ENCODE assay signal across 8 mouse cellular contexts in the genomic region with DNA sequence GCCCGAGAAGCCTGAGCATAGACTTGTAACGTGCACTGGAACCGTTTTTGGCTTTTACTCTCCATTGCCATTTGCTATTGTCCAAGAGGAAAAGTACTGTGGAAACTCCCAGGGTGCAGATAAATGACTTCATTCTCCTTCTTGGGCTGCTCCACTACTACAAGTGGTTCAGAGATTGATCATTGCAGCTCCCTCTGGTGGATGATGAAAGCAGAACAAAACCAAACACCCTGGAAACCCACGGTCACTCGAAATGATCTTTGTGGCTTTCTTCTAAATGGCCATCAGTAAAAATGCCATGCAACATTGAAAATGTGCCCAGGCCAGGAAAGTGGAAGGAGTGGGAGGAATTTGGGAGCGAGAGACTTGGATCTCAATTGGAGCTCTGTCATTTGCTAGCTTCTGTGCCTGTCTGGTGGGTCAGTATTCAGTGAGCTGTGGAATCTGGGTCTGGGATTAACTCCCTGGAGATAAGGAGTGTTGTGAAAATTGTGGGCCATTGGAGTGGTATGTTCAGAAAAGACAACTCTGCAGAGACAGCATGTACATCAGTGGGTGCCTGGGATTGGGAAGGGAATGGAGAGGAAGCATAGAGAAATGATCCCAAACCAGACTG.
A peak's percentile ranks its signal among the peaks of the same experiment; 100 is the strongest.
DNase-seq lines count a peak whose midpoint lies in the region; ATAC-seq and TF ChIP-seq lines count a peak whose summit lies in the region.

No protein-coding gene starts in this region.

- no peak for TF ChIP-seq EP300 in CH12.LX (IDR thresholded peaks at IDR 0.05; ENCODE audit: low read length)

- H3K9me3 ChIP-seq in CH12.LX (replicated peaks; ENCODE audit: low read length) = no peaks in the 10 kb centered on the region
- no peaks in the 10 kb centered on the region for H3K9me3 ChIP-seq in embryonic facial prominence, embryonic 11.5 days (replicated peaks; ENCODE audit: control insufficient read depth, low read length)
- H3K9me3 ChIP-seq in heart, embryonic 13.5 days = no peaks in the 10 kb centered on the region
- H3K9me3 ChIP-seq in kidney, embryonic 14.5 days (ENCODE audit: control insufficient read depth, low read length) = no peaks in the 10 kb centered on the region
- H3K9me3 ChIP-seq in limb, embryonic 11.5 days (ENCODE audit: control insufficient read depth, low read length) = no peaks in the 10 kb centered on the region

- ATAC-seq in embryonic facial prominence, embryonic 11.5 days (replicated peaks; ENCODE audit: insufficient number of reproducible peaks, low FRiP score, low TSS enrichment, low read depth) = no peak; the same call in 1 of the 2 replicates
- ATAC-seq in heart, embryonic 13.5 days (ENCODE audit: extremely low read depth, insufficient number of reproducible peaks, low FRiP score, low TSS enrichment) = no peak
- ATAC-seq in kidney, embryonic 14.5 days (ENCODE audit: low FRiP score, low TSS enrichment) = peak; percentile 79
- no peak for ATAC-seq in limb, embryonic 11.5 days (ENCODE audit: insufficient number of reproducible peaks, low FRiP score, low TSS enrichment, low read depth)

- no peak overlapping the region for H3K27ac ChIP-seq in CH12.LX (ENCODE audit: insufficient read depth, low read depth)
- H3K27ac ChIP-seq in embryonic facial prominence, embryonic 11.5 days (replicated peaks; ENCODE audit: low read depth, low read length) = no peak overlapping the region
- no peak overlapping the region for H3K27ac ChIP-seq in heart, embryonic 13.5 days (replicated peaks)
- H3K27ac ChIP-seq in kidney, embryonic 14.5 days (ENCODE audit: low read depth, low read length) = no peak overlapping the region
- no peak overlapping the region for H3K27ac ChIP-seq in limb, embryonic 11.5 days (replicated peaks; ENCODE audit: low read depth, low read length)

- H3K36me3 ChIP-seq in CH12.LX (replicated peaks in 1 of 2; ENCODE audit: control insufficient read depth in 1 of 2, insufficient read depth in 1 of 2, low read length in 1 of 2) = no peaks in the 10 kb centered on the region
- no peaks in the 10 kb centered on the region for H3K36me3 ChIP-seq in embryonic facial prominence, embryonic 11.5 days (replicated peaks; ENCODE audit: control insufficient read depth, insufficient read depth, low read depth, low read length)
- no peaks in the 10 kb centered on the region for H3K36me3 ChIP-seq in heart, embryonic 13.5 days
- H3K36me3 ChIP-seq in kidney, embryonic 14.5 days (ENCODE audit: control insufficient read depth, insufficient read depth, low read length) = no peaks in the 10 kb centered on the region
- H3K36me3 ChIP-seq in limb, embryonic 11.5 days (ENCODE audit: control insufficient read depth, insufficient read depth, low read length) = no peaks in the 10 kb centered on the region

- no peak overlapping the region for H3K4me3 ChIP-seq in CH12.LX (replicated peaks in 1 of 3; ENCODE audit: low read depth in 2 of 3, low read length in 2 of 3, poor library complexity in 1 of 3)
- no peak overlapping the region for H3K4me3 ChIP-seq in embryonic facial prominence, embryonic 11.5 days (ENCODE audit: low read depth, low read length)
- no peak overlapping the region for H3K4me3 ChIP-seq in heart, embryonic 13.5 days
- no peak overlapping the region for H3K4me3 ChIP-seq in kidney, embryonic 14.5 days (ENCODE audit: low read length)
- no peak overlapping the region for H3K4me3 ChIP-seq in limb, embryonic 11.5 days (ENCODE audit: low read depth, low read length)

- in situ Hi-C loops in CH12.LX (cut with MboI; ENCODE audit: low pct_ligation_motif_present, low pct_unique_long_range_greater_than_20kb, low sequenced_read_pairs) = no loop called here

- WGBS in embryonic facial prominence, embryonic 11.5 days = 33% methylated on average over 6 of the region's 6 CpGs
- WGBS in heart, embryonic 13.5 days = 20% methylated on average over 6 of the region's 6 CpGs
- WGBS in kidney, embryonic 14.5 days = 37% methylated on average over 6 of the region's 6 CpGs
- WGBS in limb, embryonic 11.5 days = 47% methylated on average over 6 of the region's 6 CpGs

- H3K9ac ChIP-seq in CH12.LX (ENCODE audit: insufficient read depth, low read depth) = no peak overlapping the region
- no peak overlapping the region for H3K9ac ChIP-seq in embryonic facial prominence, embryonic 11.5 days (replicated peaks; ENCODE audit: low read length)
- H3K9ac ChIP-seq in heart, embryonic 13.5 days = peak overlapping the region; percentile 71
- H3K9ac ChIP-seq in kidney, embryonic 14.5 days (ENCODE audit: low read depth, low read length) = no peak overlapping the region
- H3K9ac ChIP-seq in limb, embryonic 11.5 days (ENCODE audit: low read length) = no peak overlapping the region

- H3K27me3 ChIP-seq in CH12.LX (replicated peaks) = no peaks in the 10 kb centered on the region
- H3K27me3 ChIP-seq in embryonic facial prominence, embryonic 11.5 days (ENCODE audit: control insufficient read depth, insufficient read depth, low read length) = no peaks in the 10 kb centered on the region
- no peaks in the 10 kb centered on the region for H3K27me3 ChIP-seq in heart, embryonic 13.5 days (replicated peaks)
- no peaks in the 10 kb centered on the region for H3K27me3 ChIP-seq in kidney, embryonic 14.5 days (ENCODE audit: control insufficient read depth, insufficient read depth, low read length)
- no peaks in the 10 kb centered on the region for H3K27me3 ChIP-seq in limb, embryonic 11.5 days (ENCODE audit: control insufficient read depth, insufficient read depth, low read length)

- TF ChIP-seq CTCF in CH12.LX (conservative IDR thresholded peaks at IDR 0.05 in 1 of 2, IDR thresholded peaks at IDR 0.05 in 1 of 2; ENCODE audit: low read depth in 2 of 2, low read length in 2 of 2) = peak; percentile 25 to 81; a peak in 3 of 4 replicates

- peak overlapping the region; percentile 59; the same call in 1 of the 2 replicates for H3K4me2 ChIP-seq in CH12.LX (ENCODE audit: insufficient read depth, low read depth, poor library complexity, severe bottlenecking)
- H3K4me2 ChIP-seq in embryonic facial prominence, embryonic 11.5 days (ENCODE audit: low read depth, low read length) = no peak overlapping the region
- H3K4me2 ChIP-seq in heart, embryonic 13.5 days = peak overlapping the region; percentile 51
- H3K4me2 ChIP-seq in kidney, embryonic 14.5 days (replicated peaks; ENCODE audit: low read depth, low read length) = no peak overlapping the region
- no peak overlapping the region for H3K4me2 ChIP-seq in limb, embryonic 11.5 days (ENCODE audit: low read depth, severe bottlenecking)

- DNase-seq in CH12.LX (ENCODE audit: extremely low read depth) = no peak
- peak; percentile 34 for DNase-seq in adrenal gland, adult 8-10 months
- DNase-seq in embryonic facial prominence, embryonic 11.5 days (ENCODE audit: low spot score) = peak; percentile 78
- DNase-seq in limb, embryonic 11.5 days (ENCODE audit: low spot score) = peak; percentile 59
- peak; percentile 30 for DNase-seq in neural tube, embryonic 10.5 days (ENCODE audit: extremely low spot score, low spot score)
- peak; percentile 34 for DNase-seq in yolk sac, embryonic 10.5 days (ENCODE audit: low spot score)

- TF ChIP-seq POLR2A in CH12.LX (IDR thresholded peaks at IDR 0.05; ENCODE audit: low read depth, low read length) = no peak

- TF ChIP-seq RAD21 in CH12.LX (IDR thresholded peaks at IDR 0.05; ENCODE audit: low read depth, low read length) = peak; percentile 58

- no peaks in the 10 kb centered on the region for H3K79me2 ChIP-seq in CH12.LX (replicated peaks; ENCODE audit: control insufficient read depth, extremely low read depth, insufficient read depth, poor library complexity, severe bottlenecking)

- peaks cover 2 to 27% of the 10 kb centered on the region in 2 experiments; a peak in 3 of 4 replicates for H3K4me1 ChIP-seq in CH12.LX (ENCODE audit: control insufficient read depth in 1 of 2, insufficient read depth in 2 of 2)
- H3K4me1 ChIP-seq in embryonic facial prominence, embryonic 11.5 days (ENCODE audit: control insufficient read depth, insufficient read depth, low read length) = no peaks in the 10 kb centered on the region
- peaks cover 6% of the 10 kb centered on the region for H3K4me1 ChIP-seq in heart, embryonic 13.5 days
- no peaks in the 10 kb centered on the region for H3K4me1 ChIP-seq in kidney, embryonic 14.5 days (ENCODE audit: control insufficient read depth, insufficient read depth, low read length)
- no peaks in the 10 kb centered on the region for H3K4me1 ChIP-seq in limb, embryonic 11.5 days (ENCODE audit: control insufficient read depth, insufficient read depth, low read length)

- dilution Hi-C loops in CH12.LX (cut with MboI; ENCODE audit: extremely low pct_ligation_motif_present, extremely low pct_unique_long_range_greater_than_20kb, low sequenced_read_pairs) = no loop called here

TF ChIP-seq in CH12.LX, 34 proteins besides CTCF, POLR2A, EP300 and RAD21:
- TF ChIP-seq MAZ (IDR thresholded peaks at IDR 0.05; ENCODE audit: low read depth, low read length) (0 out of 2 replicates have a peak, but pooled peaks have one; percentile 21), SMC3 (IDR thresholded peaks at IDR 0.05; ENCODE audit: low read depth, low read length) (peak; percentile 89), POLR2AphosphoS2 (IDR thresholded peaks at IDR 0.05; ENCODE audit: low read depth, low read length) (no peak), JUND (conservative IDR thresholded peaks at IDR 0.05; ENCODE audit: low read depth, low read length) (0 out of 2 replicates have a peak, but pooled peaks have one; percentile 20), JUN (IDR thresholded peaks at IDR 0.05; ENCODE audit: insufficient read depth, low read depth, low read length) (0 out of 2 replicates have a peak, but pooled peaks have one; percentile 8), MEF2A (IDR thresholded peaks at IDR 0.05; ENCODE audit: borderline replicate concordance, low read depth, low read length) (peak; percentile 47; the same call in 1 of the 2 replicates), ZC3H11A (IDR thresholded peaks at IDR 0.05; ENCODE audit: low read depth, low read length) (peak; percentile 15; the same call in 1 of the 2 replicates), GABPA (IDR thresholded peaks at IDR 0.05; ENCODE audit: insufficient replicate concordance, low read depth, low read length) (no peak)

Comparison
In these comparisons a context has a peak if more than half of its experiments do, and no peak if none do; other contexts are left out.
1. H3K4me2 ChIP-seq: peak in CH12.LX (single experiment) and heart, embryonic 13.5 days (single experiment); none in embryonic facial prominence, embryonic 11.5 days (single experiment), kidney, embryonic 14.5 days (single experiment) and limb, embryonic 11.5 days (single experiment).